Mouse (Mus musculus) right cerebral cortex, postnatal 10 days (tissue): ENCODE results near the gene Bcl7a.

Experiments used
- DNase-seq, 2 experiments: peaks; one replicate each; pipeline ENCODE4 v3.0.0; 2021; ENCODE audit warnings: low spot score in 2 of 2

Bcl7a gene

DNA sequence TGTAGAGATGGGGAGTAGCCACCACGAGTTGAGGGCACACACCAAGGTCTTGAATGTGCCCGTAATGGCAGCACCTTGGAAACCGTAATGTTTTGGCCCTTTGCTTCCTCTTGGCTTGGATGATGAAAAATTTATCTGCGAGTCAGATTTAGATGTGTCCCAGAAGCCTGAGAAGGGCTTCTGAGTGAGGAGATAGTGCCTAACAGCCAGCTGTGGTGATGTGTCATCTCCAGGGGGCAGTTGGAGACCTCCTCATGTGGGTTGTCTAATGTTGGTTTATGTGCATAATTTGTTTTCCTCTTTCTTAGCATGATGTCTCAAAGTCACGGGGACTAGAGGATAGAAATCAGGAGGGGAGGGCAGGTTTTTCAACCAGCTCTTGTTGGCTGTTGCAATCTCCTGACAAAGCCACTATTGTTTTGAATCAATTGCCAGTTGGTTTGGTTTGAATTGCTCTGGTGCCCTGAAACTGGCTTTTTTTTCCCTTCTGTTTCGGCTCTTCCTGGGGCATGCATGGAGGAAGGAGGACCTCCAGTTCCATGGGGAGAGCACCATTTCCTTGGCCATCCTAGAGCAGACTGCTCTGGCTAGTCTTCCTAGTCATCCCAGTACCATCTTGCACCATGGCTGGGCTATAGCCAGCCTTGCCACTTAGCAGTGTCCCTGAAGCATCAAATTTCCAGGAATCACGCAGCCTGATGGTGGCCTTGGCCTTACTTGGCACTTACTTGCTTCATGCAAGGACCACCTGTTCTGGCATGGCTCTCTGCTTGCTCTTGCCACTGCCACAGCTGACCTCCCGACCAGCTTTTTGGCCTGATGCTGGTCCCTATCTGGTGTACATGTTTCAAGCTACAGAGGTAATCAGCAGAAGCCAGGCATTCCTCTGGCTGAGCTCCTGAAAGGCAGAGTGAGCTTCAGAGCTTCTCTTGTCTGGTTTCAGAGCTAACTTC, 73.2 kb downstream of the Bcl7a start:
- DNase-seq: no peak

- no peak for DNase-seq
Observed at GRCm38 (mm10) chr5:123423885-123424284, 80.3 kb downstream of the Bcl7a start.
